Mouse (Mus musculus): ENCODE measurements around the gene Dusp1. TPM values are rescaled to one million over a fixed set of nuclear protein-coding genes. Genes with fewer than 3 reads are reported as not detected.

The Dusp1 gene
- total RNA-seq, 2 experiments from 2014 or later = 29.1 to 73.3 TPM

DNA sequence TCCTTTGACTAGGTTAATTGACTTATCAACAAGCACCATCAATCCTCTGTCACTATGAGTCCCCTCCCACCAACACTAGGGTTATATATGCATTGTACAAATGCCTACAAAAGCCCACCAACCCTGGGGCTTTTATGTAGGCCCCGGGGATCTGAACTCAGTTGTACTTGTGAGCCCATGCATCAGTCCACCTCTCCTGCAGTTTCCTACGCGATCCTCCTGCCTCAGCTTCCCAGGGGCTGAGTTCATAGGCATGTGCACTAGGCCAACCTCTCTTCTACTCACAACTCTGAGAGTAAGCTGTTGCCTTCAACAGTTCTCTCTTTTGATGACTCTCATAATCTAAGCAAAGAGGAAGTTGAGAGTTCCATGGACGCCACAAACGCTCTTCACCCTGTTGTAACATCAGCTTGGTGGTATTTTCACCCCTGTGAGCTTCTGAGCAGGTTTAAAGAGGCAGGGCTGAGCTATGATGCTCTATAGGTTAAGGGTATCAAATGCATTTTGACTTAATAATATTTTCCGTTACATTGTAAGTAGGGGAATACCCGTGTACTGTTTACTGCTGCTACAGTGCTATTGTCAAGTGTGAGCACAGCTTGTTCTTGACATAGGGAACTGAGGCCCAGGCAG is 30.4 kb downstream of the Dusp1 start:
- ATAC-seq (replicated peaks; ENCODE audit: low FRiP score, low TSS enrichment, poor library complexity, severe bottlenecking) = no peak

GRCm38 (mm10) chr17:26530590-26531081 is 31.3 kb downstream of the Dusp1 start:
- ATAC-seq (replicated peaks; ENCODE audit: low FRiP score, low TSS enrichment, poor library complexity, severe bottlenecking) = no peak

- no peak for ATAC-seq (replicated peaks; ENCODE audit: low FRiP score, low TSS enrichment, poor library complexity, severe bottlenecking)
Measured at GRCm38 (mm10) chr17:26529791-26530241, 32.1 kb downstream of the Dusp1 start.

GRCm38 (mm10) chr17:26528751-26529150 is 33.2 kb downstream of the Dusp1 start:
- no peak for ATAC-seq (replicated peaks; ENCODE audit: low FRiP score, low TSS enrichment, poor library complexity, severe bottlenecking)

DNA sequence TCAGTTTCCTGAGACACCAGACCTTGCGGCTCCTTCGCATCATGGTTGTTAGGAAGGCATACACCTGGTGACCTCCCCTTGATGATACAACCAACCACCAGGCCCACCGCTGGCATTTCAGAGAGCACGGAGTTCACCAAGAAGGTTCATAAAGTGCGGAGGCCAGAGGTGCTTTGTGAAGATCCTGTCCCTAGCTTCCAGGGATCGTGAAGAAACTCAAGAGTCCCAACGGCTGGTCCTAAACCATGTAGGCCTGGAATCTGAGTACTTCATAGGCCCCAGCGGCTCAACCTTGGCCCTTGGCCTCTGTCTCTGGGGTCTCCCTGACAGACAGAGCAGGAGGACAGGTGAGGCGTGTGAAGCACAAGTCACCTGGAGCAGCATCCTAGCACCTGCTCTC is 34.6 kb downstream of the Dusp1 start:
- no peak for ATAC-seq (replicated peaks; ENCODE audit: low FRiP score, low TSS enrichment, poor library complexity, severe bottlenecking)

GRCm38 (mm10) chr17:26525316-26525715 is 36.6 kb downstream of the Dusp1 start:
- ATAC-seq (replicated peaks; ENCODE audit: low FRiP score, low TSS enrichment, poor library complexity, severe bottlenecking) = no peak

- ATAC-seq (replicated peaks; ENCODE audit: low FRiP score, low TSS enrichment, poor library complexity, severe bottlenecking) = no peak
Measured at GRCm38 (mm10) chr17:26524801-26525200, 37.1 kb downstream of the Dusp1 start.

GRCm38 (mm10) chr17:26524316-26524715 is 37.6 kb downstream of the Dusp1 start:
- ATAC-seq (replicated peaks; ENCODE audit: low FRiP score, low TSS enrichment, poor library complexity, severe bottlenecking) = no peak

- ATAC-seq (replicated peaks; ENCODE audit: low FRiP score, low TSS enrichment, poor library complexity, severe bottlenecking) = no peak
Measured at GRCm38 (mm10) chr17:26522711-26523110, 39.2 kb downstream of the Dusp1 start.

DNA sequence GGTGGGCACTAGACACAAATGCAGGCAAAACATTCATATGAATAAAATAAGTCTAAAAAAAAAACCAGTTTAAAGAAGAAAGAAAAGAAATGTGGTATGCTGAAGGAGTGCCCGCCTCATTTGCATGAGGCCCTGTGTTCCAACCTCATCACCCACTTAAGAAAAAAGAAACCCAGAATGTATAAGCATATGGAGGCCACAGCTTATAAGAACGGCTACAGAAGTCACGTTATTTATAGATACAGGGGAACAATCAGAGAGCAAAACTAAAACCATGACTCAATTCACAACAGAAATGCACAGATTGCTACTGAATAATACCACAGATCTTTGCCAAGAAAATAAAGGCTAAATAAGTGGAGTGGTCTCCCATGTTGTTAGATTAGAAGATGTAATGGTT is 43.6 kb downstream of the Dusp1 start:
- ATAC-seq (replicated peaks; ENCODE audit: low FRiP score, low TSS enrichment, poor library complexity, severe bottlenecking) = no peak

- no peak for ATAC-seq (replicated peaks; ENCODE audit: low FRiP score, low TSS enrichment, poor library complexity, severe bottlenecking)
Measured at GRCm38 (mm10) chr17:26515675-26516074, 46.3 kb downstream of the Dusp1 start.

GRCm38 (mm10) chr17:26514581-26515030 is 47.3 kb downstream of the Dusp1 start:
- peak; percentile 73 for ATAC-seq (replicated peaks; ENCODE audit: low FRiP score, low TSS enrichment, poor library complexity, severe bottlenecking)

DNA sequence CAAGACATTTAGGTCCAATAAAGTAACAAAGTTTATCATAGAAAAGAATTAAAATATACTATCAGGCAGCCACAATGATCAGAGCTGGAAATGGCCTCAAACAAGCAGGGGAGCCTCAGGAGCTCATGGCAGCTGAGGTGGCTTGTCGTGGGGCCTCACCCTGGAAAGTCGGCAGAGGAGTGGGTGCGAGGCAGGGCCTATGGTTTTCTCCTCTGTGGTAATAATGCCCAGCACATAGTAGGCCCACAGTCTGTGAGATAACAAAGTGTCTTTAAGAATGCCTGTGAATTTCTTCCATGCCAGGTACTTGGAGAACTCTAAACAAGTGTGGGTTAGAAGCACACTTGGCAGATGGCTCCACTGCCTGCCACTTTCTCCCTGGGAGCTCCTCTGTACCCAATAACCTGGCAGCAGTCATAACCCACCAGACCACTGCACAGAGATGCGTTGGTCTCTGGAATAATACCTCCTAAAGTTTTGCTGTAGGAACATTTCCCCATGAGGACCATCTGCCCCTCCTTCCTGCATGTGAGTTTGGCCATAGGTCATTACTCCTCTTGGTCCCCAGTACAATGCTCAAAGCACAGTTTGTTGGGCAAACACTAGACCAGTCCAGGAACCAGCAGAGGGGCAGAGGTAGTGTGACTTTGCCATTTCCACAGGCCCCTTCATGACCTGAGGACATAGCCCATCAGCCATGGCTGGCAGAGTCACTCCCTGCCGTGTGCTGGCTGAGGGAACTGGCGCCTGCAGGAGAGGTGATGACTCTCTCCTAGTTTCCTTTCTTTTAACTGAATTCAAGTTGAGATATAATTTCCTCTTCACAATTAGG is 48.3 kb downstream of the Dusp1 start:
- no peak for ATAC-seq (replicated peaks; ENCODE audit: low FRiP score, low TSS enrichment, poor library complexity, severe bottlenecking)

- ATAC-seq (replicated peaks; ENCODE audit: low FRiP score, low TSS enrichment, poor library complexity, severe bottlenecking) = no peak
Measured at GRCm38 (mm10) chr17:26512961-26513360, 49.0 kb downstream of the Dusp1 start.

- no peak for ATAC-seq (replicated peaks; ENCODE audit: low FRiP score, low TSS enrichment, poor library complexity, severe bottlenecking)
Measured at GRCm38 (mm10) chr17:26511816-26512774, 49.8 kb downstream of the Dusp1 start.

DNA sequence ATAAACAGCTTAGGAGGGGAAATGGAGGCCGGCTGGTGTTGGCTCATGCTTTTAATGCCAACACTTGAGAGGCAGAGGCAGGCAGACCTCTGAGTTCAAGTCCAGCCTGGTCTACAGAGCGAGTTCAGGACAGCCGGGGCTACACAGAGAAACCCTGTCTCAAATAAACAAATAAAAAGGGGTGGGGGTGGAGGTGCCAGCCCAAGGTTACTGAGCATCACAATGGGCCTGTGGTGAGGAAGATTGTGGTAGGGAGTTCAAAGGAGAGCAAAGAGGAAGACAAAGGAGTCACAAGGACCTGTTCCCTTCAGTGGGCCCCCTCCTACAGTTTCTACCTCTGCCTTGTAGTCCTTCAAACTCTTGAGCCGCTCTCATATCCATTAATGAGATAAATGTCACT is 50.7 kb downstream of the Dusp1 start:
- ATAC-seq (replicated peaks; ENCODE audit: low FRiP score, low TSS enrichment, poor library complexity, severe bottlenecking) = no peak

DNA sequence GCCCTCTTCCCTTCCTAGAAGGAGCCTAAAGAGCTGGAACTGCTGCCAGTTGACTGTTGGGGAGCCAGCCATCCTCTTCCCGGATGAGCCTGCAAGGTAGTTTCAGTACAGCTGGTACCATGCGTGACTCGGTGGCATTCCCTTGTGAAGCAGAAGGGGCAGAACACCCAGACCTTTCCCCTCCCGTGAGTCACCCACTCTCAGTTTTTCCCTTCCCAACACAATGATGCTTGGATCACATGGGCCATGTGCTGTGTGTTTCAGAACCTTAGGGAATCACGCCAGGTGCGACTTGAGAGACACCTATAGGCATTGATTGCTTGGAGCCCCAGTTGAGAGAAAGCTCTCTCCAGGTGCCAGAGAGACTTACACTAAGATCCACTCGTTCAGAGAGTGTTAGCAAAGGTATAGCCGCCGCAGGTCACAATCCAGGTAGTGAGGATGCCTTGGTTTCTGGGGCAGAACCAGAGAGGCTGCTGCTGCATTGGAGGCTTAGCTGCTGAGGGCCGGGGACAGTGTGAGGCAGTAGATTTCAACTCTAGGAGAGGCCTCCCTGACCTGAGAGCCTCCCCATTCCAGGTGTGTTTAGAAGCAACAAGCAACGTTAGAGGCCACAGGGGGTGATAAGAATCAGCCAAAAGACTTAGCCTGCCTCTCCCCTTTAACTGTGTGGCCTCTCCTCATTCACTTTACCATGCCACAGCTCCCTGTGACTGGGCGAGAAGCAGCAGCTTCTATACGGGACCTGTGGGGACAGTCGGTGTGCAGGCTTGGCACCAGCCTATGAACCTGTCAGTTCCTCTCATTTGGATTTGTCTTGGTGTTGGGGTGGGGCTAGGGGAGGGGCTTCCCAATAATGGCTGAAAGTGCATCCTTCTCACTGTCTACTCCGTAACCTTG is 51.5 kb downstream of the Dusp1 start:
- no peak for ATAC-seq (replicated peaks; ENCODE audit: low FRiP score, low TSS enrichment, poor library complexity, severe bottlenecking)

DNA sequence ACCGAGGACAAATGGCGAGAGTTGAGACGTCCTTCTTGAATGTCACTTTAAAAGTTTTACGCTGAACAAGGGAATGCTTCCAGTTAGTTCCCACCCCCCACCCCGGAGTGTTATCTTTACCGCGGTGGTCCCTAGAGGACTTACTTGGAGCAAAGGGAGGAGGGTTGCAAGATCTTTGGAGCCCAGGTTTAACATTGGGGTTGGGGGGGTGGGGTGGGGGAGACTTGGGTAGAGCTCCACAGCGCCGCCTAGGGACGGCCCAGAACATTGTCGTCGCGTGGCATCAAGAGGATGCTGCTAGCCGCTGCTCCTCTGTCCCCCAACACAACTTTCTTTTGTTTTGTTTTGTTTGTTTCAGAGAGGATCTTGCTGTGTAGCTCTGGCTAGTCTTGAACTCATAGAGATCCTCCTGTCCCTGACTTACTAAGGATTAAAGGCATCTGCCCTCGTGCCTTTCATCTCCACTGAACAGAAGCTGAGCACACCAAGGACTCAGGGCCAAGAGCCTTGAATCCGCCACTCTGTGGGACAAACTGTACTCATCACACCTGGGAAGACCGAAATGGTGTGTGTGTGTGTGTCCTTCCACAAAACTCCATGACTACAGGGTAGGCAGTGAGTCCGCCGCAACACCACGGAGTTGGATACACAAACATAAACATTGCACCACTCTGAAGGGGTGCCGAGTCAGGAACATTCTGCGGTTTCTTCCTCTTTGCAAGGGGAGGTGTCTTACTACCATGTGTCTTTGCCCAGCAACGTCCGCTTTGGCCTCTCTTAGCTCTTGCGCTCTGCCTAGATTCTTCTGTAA is 52.8 kb downstream of the Dusp1 start:
- ATAC-seq (replicated peaks; ENCODE audit: low FRiP score, low TSS enrichment, poor library complexity, severe bottlenecking) = peak; percentile 12
